Mouse (Mus musculus): ENCODE results near the gene Scamp4. TPM values are rescaled to one million over a fixed set of nuclear protein-coding genes. Genes with fewer than 3 reads are reported as not detected.
"Not testable (repeated sequence)": the region's sequence is repeated elsewhere in the genome, so short reads cannot be mapped to it uniquely, and the experiment has no call there.

The Scamp4 gene
- polyA plus RNA-seq, 1 experiment from 2014 or later: 62.7 TPM

- no peaks in the 10 kb centered on the region for H3K27me3 ChIP-seq
- 87% methylated on average over 6 of the region's 6 CpGs for WGBS
- no peaks in the 10 kb centered on the region for H3K4me1 ChIP-seq (replicated peaks)
- no peak for ATAC-seq (ENCODE audit: low read depth)
- H3K9ac ChIP-seq: no peak overlapping the region
- no peak overlapping the region for H3K27ac ChIP-seq (replicated peaks)
- no peak overlapping the region for H3K4me3 ChIP-seq
- peaks cover 69% of the 10 kb centered on the region for H3K36me3 ChIP-seq
- H3K9me3 ChIP-seq: no peaks in the 10 kb centered on the region
- no peak overlapping the region for H3K4me2 ChIP-seq
These were observed 32.7 kb downstream of the Scamp4 start for GRCm38 (mm10) chr10:80635345-80635744.

DNA sequence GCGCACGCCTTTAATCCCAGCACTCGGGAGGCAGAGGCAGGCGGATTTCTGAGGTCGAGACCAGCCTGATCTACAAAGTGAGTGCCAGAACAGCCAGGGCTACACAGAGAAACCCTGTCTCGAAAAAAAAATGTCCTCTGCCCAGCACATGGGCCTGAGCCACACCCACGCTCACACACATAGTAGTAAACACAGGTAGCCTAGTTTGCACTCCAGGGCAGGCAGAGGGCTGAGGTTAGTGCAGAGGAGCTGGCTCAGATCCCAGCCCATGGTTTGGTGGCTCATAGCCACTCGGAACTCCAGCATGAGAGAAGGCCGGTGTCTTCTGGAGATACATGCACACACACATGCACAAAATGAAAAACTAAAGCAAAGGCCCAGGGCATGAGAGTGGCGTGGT is 44.3 kb downstream of the Scamp4 start:
- WGBS: 93% methylated on average over 10 of the region's 10 CpGs
- H3K27me3 ChIP-seq: no peaks in the 10 kb centered on the region
- no peak overlapping the region for H3K9ac ChIP-seq
- H3K27ac ChIP-seq (replicated peaks): no peak overlapping the region
- H3K4me1 ChIP-seq (replicated peaks): 0 out of 2 replicates have a peak, but pooled peaks cover 8% of the 10 kb centered on the region
- no peak overlapping the region for H3K4me2 ChIP-seq
- peaks cover 66% of the 10 kb centered on the region for H3K36me3 ChIP-seq
- no peak overlapping the region for H3K4me3 ChIP-seq
- no peak for ATAC-seq (ENCODE audit: low read depth)
- no peaks in the 10 kb centered on the region for H3K9me3 ChIP-seq

- peaks cover 36% of the 10 kb centered on the region for H3K4me1 ChIP-seq (replicated peaks)
- H3K9me3 ChIP-seq; H3K27ac ChIP-seq (replicated peaks): not testable (repeated sequence)
These were observed 47.2 kb downstream of the Scamp4 start for GRCm38 (mm10) chr10:80649910-80650309.

DNA sequence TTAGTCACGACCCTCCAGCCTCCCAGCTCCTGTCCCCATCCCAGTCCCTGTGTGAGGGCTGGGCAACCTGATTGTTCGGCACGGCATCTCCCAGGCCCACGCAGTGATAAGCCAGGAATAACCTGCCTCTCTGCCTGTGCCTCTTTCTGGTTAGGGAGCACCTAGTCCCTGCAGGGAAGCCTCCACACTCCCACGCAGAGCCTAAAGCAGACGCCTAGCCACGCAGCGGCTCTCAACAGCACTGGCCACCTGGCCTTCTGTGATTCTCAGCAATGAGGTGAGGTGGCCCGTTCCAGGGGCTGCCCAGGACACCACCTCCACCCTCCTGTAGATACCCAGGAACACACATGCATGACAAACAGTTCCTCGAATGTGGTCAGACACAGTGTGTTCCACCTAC is 47.7 kb downstream of the Scamp4 start:
- no peaks in the 10 kb centered on the region for H3K9me3 ChIP-seq
- ATAC-seq (ENCODE audit: low read depth): no peak
- H3K27ac ChIP-seq (replicated peaks): no peak overlapping the region
- H3K4me2 ChIP-seq: no peak overlapping the region
- no peak overlapping the region for H3K9ac ChIP-seq
- H3K4me3 ChIP-seq: no peak overlapping the region
- 90% methylated on average over 10 of the region's 10 CpGs for WGBS
- peaks cover 41% of the 10 kb centered on the region for H3K4me1 ChIP-seq (replicated peaks)
- peaks cover 36% of the 10 kb centered on the region for H3K36me3 ChIP-seq
- H3K27me3 ChIP-seq: no peaks in the 10 kb centered on the region

More at GRCm38 (mm10) chr10:80649910-80650309, 47.2 kb downstream of the Scamp4 start:
- H3K27me3 ChIP-seq; H3K4me2 ChIP-seq; H3K9ac ChIP-seq; ATAC-seq (ENCODE audit: low read depth); H3K4me3 ChIP-seq: not testable (repeated sequence)
- WGBS: 87% methylated on average over 6 of the region's 6 CpGs
- peaks cover 41% of the 10 kb centered on the region for H3K36me3 ChIP-seq

- no peak overlapping the region for H3K9ac ChIP-seq
- H3K4me2 ChIP-seq: no peak overlapping the region
- H3K4me3 ChIP-seq: no peak overlapping the region
- no peaks in the 10 kb centered on the region for H3K9me3 ChIP-seq
- H3K27me3 ChIP-seq: no peaks in the 10 kb centered on the region
- ATAC-seq (ENCODE audit: low read depth): no peak
- WGBS: 81% methylated on average over 6 of the region's 6 CpGs
- H3K36me3 ChIP-seq: peaks cover 10% of the 10 kb centered on the region
- no peak overlapping the region for H3K27ac ChIP-seq (replicated peaks)
- peaks cover 51% of the 10 kb centered on the region for H3K4me1 ChIP-seq (replicated peaks)
These were observed 50.6 kb downstream of the Scamp4 start for GRCm38 (mm10) chr10:80653156-80653720.

DNA sequence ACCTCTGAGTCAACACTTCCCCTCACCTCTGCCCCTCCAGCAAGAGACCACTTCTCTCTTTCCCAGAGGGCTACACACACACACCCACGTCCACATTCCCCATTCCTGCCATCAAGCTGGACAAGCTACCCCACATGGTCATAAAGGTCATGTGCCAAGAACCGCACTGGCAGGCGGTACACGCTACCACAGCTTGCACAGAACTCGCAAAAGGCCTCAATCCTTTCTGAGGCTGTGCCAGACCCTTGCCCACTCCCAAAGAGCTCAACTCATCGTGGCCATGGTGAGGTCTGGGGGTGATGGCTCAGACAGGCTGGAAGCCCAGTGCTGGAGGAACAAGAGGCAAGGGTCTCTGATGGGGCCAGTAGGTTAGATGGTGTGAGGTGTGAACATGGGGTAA is 52.2 kb downstream of the Scamp4 start:
- Histone ChIP-seq H3K9me3 (no peaks in the 10 kb centered on the region), H3K27ac (replicated peaks) (no peak overlapping the region), H3K4me3 (peak overlapping the region; percentile 77), H3K9ac (peak overlapping the region; percentile 95), H3K27me3 (no peaks in the 10 kb centered on the region), H3K36me3 (peaks cover 7% of the 10 kb centered on the region), H3K4me2 (peak overlapping the region; percentile 95), H3K4me1 (replicated peaks) (peaks cover 49% of the 10 kb centered on the region)
- ATAC-seq (ENCODE audit: low read depth): no peak
- 81% methylated on average over 6 of the region's 6 CpGs for WGBS

DNA sequence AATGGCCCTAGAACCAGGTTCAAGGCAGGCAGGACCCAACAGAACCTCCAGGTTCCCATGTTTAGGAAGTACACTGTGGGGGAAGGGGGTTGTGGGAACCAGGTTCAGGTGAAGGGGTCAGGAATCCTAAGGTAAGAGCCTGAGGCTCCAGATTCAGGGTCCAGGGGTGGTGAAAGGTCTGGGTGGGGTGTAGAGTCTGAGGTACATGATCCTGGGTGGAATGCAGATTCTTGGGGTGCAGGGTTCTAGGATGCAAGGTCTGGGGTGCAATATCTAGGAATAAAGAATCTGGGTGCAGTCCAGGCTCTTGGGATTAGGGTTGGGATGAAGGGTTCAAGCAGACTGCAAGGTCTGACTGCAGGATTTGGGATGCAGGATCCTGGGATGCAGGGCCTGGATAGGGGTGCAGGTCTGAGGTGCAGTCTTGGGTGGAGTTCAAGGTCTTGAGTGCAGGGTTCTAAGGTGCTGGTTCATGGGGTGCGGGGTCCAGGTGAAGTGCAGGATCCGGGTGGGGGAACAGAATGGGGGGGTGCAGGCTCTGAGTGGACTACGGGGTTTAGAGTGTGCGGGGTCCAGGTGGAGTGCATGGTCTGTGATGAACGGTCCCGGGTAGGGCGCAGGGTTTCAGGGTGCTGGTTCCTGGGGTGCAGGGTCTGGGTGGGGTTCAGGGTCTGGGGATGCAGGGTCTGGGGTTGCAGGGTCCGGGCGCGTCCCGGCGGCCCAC is 52.9 kb downstream of the Scamp4 start:
- H3K36me3 ChIP-seq: peaks cover 7% of the 10 kb centered on the region
- peak overlapping the region; percentile 84 for H3K27ac ChIP-seq (replicated peaks)
- ATAC-seq (ENCODE audit: low read depth): peak; percentile 51
- 2% methylated on average over 11 of the region's 12 CpGs for WGBS
- H3K4me3 ChIP-seq: peak overlapping the region; percentile 77
- H3K27me3 ChIP-seq: no peaks in the 10 kb centered on the region
- H3K4me1 ChIP-seq (replicated peaks): peaks cover 49% of the 10 kb centered on the region
- peak overlapping the region; percentile 95 for H3K4me2 ChIP-seq
- peak overlapping the region; percentile 95 for H3K9ac ChIP-seq
- no peaks in the 10 kb centered on the region for H3K9me3 ChIP-seq

- peak overlapping the region; percentile 95 for H3K4me2 ChIP-seq
- WGBS: 1% methylated on average over 66 of the region's 72 CpGs
- peak overlapping the region; percentile 95 for H3K9ac ChIP-seq
- peak overlapping the region; percentile 77 for H3K4me3 ChIP-seq
- ATAC-seq (ENCODE audit: low read depth): peak; percentile 89
- no peaks in the 10 kb centered on the region for H3K9me3 ChIP-seq
- H3K36me3 ChIP-seq: peaks cover 7% of the 10 kb centered on the region
- H3K4me1 ChIP-seq (replicated peaks): peaks cover 49% of the 10 kb centered on the region
- no peaks in the 10 kb centered on the region for H3K27me3 ChIP-seq
- H3K27ac ChIP-seq (replicated peaks): peak overlapping the region; percentile 95
These were observed 53.6 kb downstream of the Scamp4 start for GRCm38 (mm10) chr10:80656130-80656862.

- H3K36me3 ChIP-seq: peaks cover 4% of the 10 kb centered on the region
- H3K4me2 ChIP-seq: peak within 1 kb of the TSS; percentile 95
- ATAC-seq (ENCODE audit: low read depth): peak; percentile 54
- no peaks in the 10 kb centered on the region for H3K27me3 ChIP-seq
- H3K4me3 ChIP-seq: peak within 1 kb of the TSS; percentile 77
- peak within 1 kb of the TSS; percentile 95 for H3K27ac ChIP-seq (replicated peaks)
- no peaks in the 10 kb centered on the region for H3K9me3 ChIP-seq
- H3K4me1 ChIP-seq (replicated peaks): peaks cover 47% of the 10 kb centered on the region
- WGBS: 19% methylated on average over 15 of the region's 15 CpGs
- peak within 1 kb of the TSS; percentile 95 for H3K9ac ChIP-seq
These were observed 54.4 kb downstream of the Scamp4 start, which contains the start of gene Btbd2 for GRCm38 (mm10) chr10:80656863-80657623. Gene Btbd2, minus strand, starts transcription at chr10:80657071.

- Histone ChIP-seq H3K36me3 (no peaks in the 10 kb centered on the region), H3K4me3 (no peak overlapping the region), H3K9me3 (no peaks in the 10 kb centered on the region), H3K4me1 (replicated peaks) (peaks cover 39% of the 10 kb centered on the region), H3K27ac (replicated peaks) (no peak overlapping the region), H3K9ac (no peak overlapping the region), H3K27me3 (no peaks in the 10 kb centered on the region), H3K4me2 (no peak overlapping the region)
- ATAC-seq (ENCODE audit: low read depth): no peak
- WGBS: 79% methylated on average over 14 of the region's 14 CpGs
These were observed 55.6 kb downstream of the Scamp4 start for GRCm38 (mm10) chr10:80658194-80658840.

GRCm38 (mm10) chr10:80658841-80659202 is 56.1 kb downstream of the Scamp4 start:
- no peak overlapping the region for H3K27ac ChIP-seq (replicated peaks)
- ATAC-seq (ENCODE audit: low read depth): no peak
- H3K4me3 ChIP-seq: no peak overlapping the region
- H3K27me3 ChIP-seq: no peaks in the 10 kb centered on the region
- peaks cover 39% of the 10 kb centered on the region for H3K4me1 ChIP-seq (replicated peaks)
- H3K4me2 ChIP-seq: 0 out of 2 replicates have a peak overlapping the region, but pooled peaks have one; percentile 25
- WGBS: 62% methylated on average over 4 of the region's 4 CpGs
- no peaks in the 10 kb centered on the region for H3K36me3 ChIP-seq
- no peaks in the 10 kb centered on the region for H3K9me3 ChIP-seq
- no peak overlapping the region for H3K9ac ChIP-seq
